Mouse (Mus musculus): ENCODE measurements at regions not wholly inside any gene's neighbourhood (a gene's known extent, or its start where the extent isn't known, plus 50 kb on each side); places are given as distances from the start of the nearest gene placed in this dataset.
A peak's percentile ranks its signal among the peaks of the same experiment; 100 is the strongest.
"Not testable (repeated sequence)": the region's sequence is repeated elsewhere in the genome, so short reads cannot be mapped to it uniquely, and the experiment has no call there.

- H3K4me2 ChIP-seq (ENCODE audit: low read depth, low read length) = no peak overlapping the region
- H3K4me3 ChIP-seq (ENCODE audit: low read depth, low read length) = no peak overlapping the region
- no peaks in the 10 kb centered on the region for H3K4me1 ChIP-seq (ENCODE audit: control insufficient read depth, insufficient read depth, low read length)
- H3K27me3 ChIP-seq (ENCODE audit: control insufficient read depth, insufficient read depth, low read length) = no peaks in the 10 kb centered on the region
- H3K36me3 ChIP-seq (replicated peaks; ENCODE audit: control insufficient read depth, insufficient read depth, low read depth, low read length) = no peaks in the 10 kb centered on the region
- WGBS = 66% methylated on average over 3 of the region's 3 CpGs
- no peaks in the 10 kb centered on the region for H3K9me3 ChIP-seq (replicated peaks; ENCODE audit: control insufficient read depth, low read length)
- no peak overlapping the region for H3K27ac ChIP-seq (replicated peaks; ENCODE audit: low read depth, low read length)
- no peak for DNase-seq (ENCODE audit: low spot score)
- no peak overlapping the region for H3K9ac ChIP-seq (replicated peaks; ENCODE audit: low read length)
- ATAC-seq (replicated peaks; ENCODE audit: insufficient number of reproducible peaks, low FRiP score, low TSS enrichment, low read depth) = no peak
Measured at GRCm38 (mm10) chr10:112611711-112612110, 317.1 kb downstream of the Atxn7l3b start.

- H3K27ac ChIP-seq (replicated peaks; ENCODE audit: low read depth, low read length) = no peak overlapping the region
- H3K36me3 ChIP-seq (replicated peaks; ENCODE audit: control insufficient read depth, insufficient read depth, low read depth, low read length) = no peaks in the 10 kb centered on the region
- H3K9me3 ChIP-seq (replicated peaks; ENCODE audit: control insufficient read depth, low read length) = no peaks in the 10 kb centered on the region
- no peaks in the 10 kb centered on the region for H3K4me1 ChIP-seq (ENCODE audit: control insufficient read depth, insufficient read depth, low read length)
- ATAC-seq (replicated peaks; ENCODE audit: insufficient number of reproducible peaks, low FRiP score, low TSS enrichment, low read depth) (no peak), DNase-seq (ENCODE audit: low spot score) (no peak)
- 80% methylated on average over 2 of the region's 2 CpGs for WGBS
- no peak overlapping the region for H3K9ac ChIP-seq (replicated peaks; ENCODE audit: low read length)
- H3K4me2 ChIP-seq (ENCODE audit: low read depth, low read length) = no peak overlapping the region
- H3K27me3 ChIP-seq (ENCODE audit: control insufficient read depth, insufficient read depth, low read length) = no peaks in the 10 kb centered on the region
- H3K4me3 ChIP-seq (ENCODE audit: low read depth, low read length) = no peak overlapping the region
Measured at GRCm38 (mm10) chr10:112613751-112614150, 315.1 kb downstream of the Atxn7l3b start.

DNA sequence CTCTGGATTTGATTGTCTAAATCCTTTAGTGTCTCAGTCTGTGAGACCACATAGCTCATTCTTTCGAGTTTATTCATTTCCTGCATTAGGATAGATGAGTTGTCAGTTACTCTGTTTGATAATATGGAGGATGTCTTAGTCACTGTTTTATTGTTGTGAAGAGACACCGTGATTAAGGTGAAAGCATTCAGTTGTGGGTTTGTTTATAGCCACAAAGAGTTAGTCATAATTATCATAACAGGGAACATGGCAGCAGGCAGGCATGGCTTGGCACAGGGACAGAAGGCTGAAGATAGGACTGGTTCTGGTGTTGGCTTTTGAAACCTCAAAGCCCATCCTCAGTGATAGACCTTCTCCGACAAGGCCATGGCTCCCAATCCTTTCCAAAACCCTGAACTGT lies 314.6 kb downstream of the Atxn7l3b start:
- no peak for ATAC-seq (replicated peaks; ENCODE audit: insufficient number of reproducible peaks, low FRiP score, low TSS enrichment, low read depth)
- WGBS = 83% methylated on average over 3 of the region's 3 CpGs

GRCm38 (mm10) chr10:112619740-112620139 lies 309.1 kb downstream of the Atxn7l3b start:
- WGBS = 71% methylated on average over 3 of the region's 3 CpGs
- ATAC-seq (replicated peaks; ENCODE audit: insufficient number of reproducible peaks, low FRiP score, low TSS enrichment, low read depth) = no peak
- Histone ChIP-seq H3K9ac (replicated peaks; ENCODE audit: low read length) (no peak overlapping the region), H3K27ac (replicated peaks; ENCODE audit: low read depth, low read length) (no peak overlapping the region), H3K9me3 (replicated peaks; ENCODE audit: control insufficient read depth, low read length) (no peaks in the 10 kb centered on the region), H3K36me3 (replicated peaks; ENCODE audit: control insufficient read depth, insufficient read depth, low read depth, low read length) (no peaks in the 10 kb centered on the region), H3K4me3 (ENCODE audit: low read depth, low read length) (no peak overlapping the region), H3K27me3 (ENCODE audit: control insufficient read depth, insufficient read depth, low read length) (no peaks in the 10 kb centered on the region), H3K4me1 (ENCODE audit: control insufficient read depth, insufficient read depth, low read length) (no peaks in the 10 kb centered on the region), H3K4me2 (ENCODE audit: low read depth, low read length) (no peak overlapping the region)
- DNase-seq (ENCODE audit: low spot score) = peak; percentile 17

More for the DNA sequence above, 314.6 kb downstream of the Atxn7l3b start:
- no peak overlapping the region for H3K4me3 ChIP-seq (ENCODE audit: low read depth, low read length)
- no peak overlapping the region for H3K4me2 ChIP-seq (ENCODE audit: low read depth, low read length)
- no peaks in the 10 kb centered on the region for H3K4me1 ChIP-seq (ENCODE audit: control insufficient read depth, insufficient read depth, low read length)
- no peaks in the 10 kb centered on the region for H3K36me3 ChIP-seq (replicated peaks; ENCODE audit: control insufficient read depth, insufficient read depth, low read depth, low read length)
- no peak overlapping the region for H3K9ac ChIP-seq (replicated peaks; ENCODE audit: low read length)
- H3K27me3 ChIP-seq (ENCODE audit: control insufficient read depth, insufficient read depth, low read length) = no peaks in the 10 kb centered on the region
- H3K27ac ChIP-seq (replicated peaks; ENCODE audit: low read depth, low read length) = no peak overlapping the region
- no peaks in the 10 kb centered on the region for H3K9me3 ChIP-seq (replicated peaks; ENCODE audit: control insufficient read depth, low read length)
- DNase-seq (ENCODE audit: low spot score) = no peak

GRCm38 (mm10) chr10:112629752-112630151 lies 299.0 kb downstream of the Atxn7l3b start:
- DNase-seq (ENCODE audit: low spot score) (no peak), ATAC-seq (replicated peaks; ENCODE audit: insufficient number of reproducible peaks, low FRiP score, low TSS enrichment, low read depth) (no peak)
- 77% methylated on average over 3 of the region's 3 CpGs for WGBS
- no peaks in the 10 kb centered on the region for H3K36me3 ChIP-seq (replicated peaks; ENCODE audit: control insufficient read depth, insufficient read depth, low read depth, low read length)
- H3K4me3 ChIP-seq (ENCODE audit: low read depth, low read length) = no peak overlapping the region
- no peak overlapping the region for H3K4me2 ChIP-seq (ENCODE audit: low read depth, low read length)
- no peak overlapping the region for H3K27ac ChIP-seq (replicated peaks; ENCODE audit: low read depth, low read length)
- H3K4me1 ChIP-seq (ENCODE audit: control insufficient read depth, insufficient read depth, low read length) = no peaks in the 10 kb centered on the region
- H3K9ac ChIP-seq (replicated peaks; ENCODE audit: low read length) = no peak overlapping the region
- no peaks in the 10 kb centered on the region for H3K9me3 ChIP-seq (replicated peaks; ENCODE audit: control insufficient read depth, low read length)
- no peaks in the 10 kb centered on the region for H3K27me3 ChIP-seq (ENCODE audit: control insufficient read depth, insufficient read depth, low read length)

DNA sequence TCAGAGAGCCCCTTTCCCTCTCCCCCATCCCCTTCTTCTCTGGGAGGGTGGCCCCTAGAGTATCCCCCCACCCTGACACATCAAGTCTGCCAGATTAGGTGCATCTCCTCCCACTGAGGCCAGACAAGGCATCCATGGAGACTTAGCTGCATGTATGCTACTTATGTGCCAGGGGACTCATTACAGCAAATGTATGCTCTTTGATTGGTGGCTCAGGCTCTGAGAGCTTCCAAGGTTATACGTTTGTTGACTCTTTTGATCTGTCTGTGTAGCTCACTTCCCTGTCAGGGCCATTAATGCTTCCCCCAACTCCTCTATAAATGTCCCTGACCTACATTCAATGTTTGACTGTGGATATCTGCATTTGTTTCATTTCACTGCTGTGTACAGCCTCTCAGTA lies 293.6 kb downstream of the Atxn7l3b start:
- no peak overlapping the region for H3K4me3 ChIP-seq (ENCODE audit: low read depth, low read length)
- H3K36me3 ChIP-seq (replicated peaks; ENCODE audit: control insufficient read depth, insufficient read depth, low read depth, low read length) = no peaks in the 10 kb centered on the region
- no peaks in the 10 kb centered on the region for H3K27me3 ChIP-seq (ENCODE audit: control insufficient read depth, insufficient read depth, low read length)
- DNase-seq (ENCODE audit: low spot score) = no peak
- H3K27ac ChIP-seq (replicated peaks; ENCODE audit: low read depth, low read length) = no peak overlapping the region
- no peak overlapping the region for H3K9ac ChIP-seq (replicated peaks; ENCODE audit: low read length)
- H3K4me2 ChIP-seq (ENCODE audit: low read depth, low read length) = no peak overlapping the region
- no peaks in the 10 kb centered on the region for H3K9me3 ChIP-seq (replicated peaks; ENCODE audit: control insufficient read depth, low read length)
- no peak for ATAC-seq (replicated peaks; ENCODE audit: insufficient number of reproducible peaks, low FRiP score, low TSS enrichment, low read depth)
- 52% methylated on average over 1 of the region's 1 CpGs for WGBS
- H3K4me1 ChIP-seq (ENCODE audit: control insufficient read depth, insufficient read depth, low read length) = no peaks in the 10 kb centered on the region

- H3K9ac ChIP-seq (replicated peaks; ENCODE audit: low read length) = no peak overlapping the region
- H3K4me2 ChIP-seq (ENCODE audit: low read depth, low read length) = no peak overlapping the region
- H3K4me3 ChIP-seq (ENCODE audit: low read depth, low read length) = no peak overlapping the region
- H3K36me3 ChIP-seq (replicated peaks; ENCODE audit: control insufficient read depth, insufficient read depth, low read depth, low read length) = no peaks in the 10 kb centered on the region
- WGBS = 88% methylated on average over 2 of the region's 2 CpGs
- no peaks in the 10 kb centered on the region for H3K27me3 ChIP-seq (ENCODE audit: control insufficient read depth, insufficient read depth, low read length)
- H3K4me1 ChIP-seq (ENCODE audit: control insufficient read depth, insufficient read depth, low read length) = no peaks in the 10 kb centered on the region
- DNase-seq (ENCODE audit: low spot score) (no peak), ATAC-seq (replicated peaks; ENCODE audit: insufficient number of reproducible peaks, low FRiP score, low TSS enrichment, low read depth) (no peak)
- H3K27ac ChIP-seq (replicated peaks; ENCODE audit: low read depth, low read length) = no peak overlapping the region
- no peaks in the 10 kb centered on the region for H3K9me3 ChIP-seq (replicated peaks; ENCODE audit: control insufficient read depth, low read length)
Measured at GRCm38 (mm10) chr10:112636574-112636973, 292.2 kb downstream of the Atxn7l3b start.

DNA sequence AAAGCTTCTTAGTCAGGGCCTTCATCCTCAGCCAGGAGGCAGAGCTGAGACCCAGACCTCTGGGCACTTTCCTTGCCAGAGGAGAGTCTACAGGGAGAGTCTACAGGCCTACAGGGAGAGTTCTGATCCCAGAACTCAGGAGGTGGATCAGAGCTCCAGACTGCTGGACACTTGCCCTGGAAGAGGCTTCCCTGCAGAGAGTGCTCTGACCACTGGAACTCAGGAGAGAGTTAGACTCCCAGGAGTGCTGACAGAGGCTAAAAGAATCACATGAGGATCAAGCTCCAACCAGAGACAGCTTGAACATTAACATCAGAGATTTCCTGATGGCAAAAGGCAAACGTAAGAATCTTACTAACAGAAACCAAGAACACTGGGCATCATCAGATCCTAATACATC lies 288.2 kb downstream of the Atxn7l3b start:
- H3K4me1 ChIP-seq (ENCODE audit: control insufficient read depth, insufficient read depth, low read length); H3K27ac ChIP-seq (replicated peaks; ENCODE audit: low read depth, low read length); H3K27me3 ChIP-seq (ENCODE audit: control insufficient read depth, insufficient read depth, low read length); H3K9ac ChIP-seq (replicated peaks; ENCODE audit: low read length); DNase-seq (ENCODE audit: low spot score); H3K36me3 ChIP-seq (replicated peaks; ENCODE audit: control insufficient read depth, insufficient read depth, low read depth, low read length); H3K4me2 ChIP-seq (ENCODE audit: low read depth, low read length); ATAC-seq (replicated peaks; ENCODE audit: insufficient number of reproducible peaks, low FRiP score, low TSS enrichment, low read depth); H3K4me3 ChIP-seq (ENCODE audit: low read depth, low read length); H3K9me3 ChIP-seq (replicated peaks; ENCODE audit: control insufficient read depth, low read length): not testable (repeated sequence)
- WGBS = 82% methylated on average over 1 of the region's 1 CpGs

Data from embryonic facial prominence, embryonic 11.5 days (tissue).